ENCODE assay signal across 11 mouse cellular contexts in genomic region chr5:110786081-110786835, GRCm38 (mm10). TPM values are rescaled to one million over a fixed set of nuclear protein-coding genes. Genes with fewer than 3 reads are reported as not detected.
DNase-seq lines count a peak whose midpoint lies in the region; ATAC-seq and TF ChIP-seq lines count a peak whose summit lies in the region.
"Had no signal": no experiment of that assay in that cellular context is flagged by ENCODE, and none has a peak within 500 bp of the region (broad histone marks: within the 10 kb centered on the region; RNA-seq: fewer than 3 reads in every experiment).

No protein-coding gene starts in this region.

- no peak overlapping the region for H3K4me2 ChIP-seq in neural tube, embryonic 12.5 days (replicated peaks)
- H3K4me2 ChIP-seq in neural tube, embryonic 15.5 days: no peak overlapping the region
- no peak overlapping the region for H3K4me2 ChIP-seq in forebrain, embryonic 16.5 days (ENCODE audit: low read length)
- H3K4me2 ChIP-seq: embryonic facial prominence, embryonic 13.5 days; stomach, embryonic 15.5 days had no signal

- H3K36me3 ChIP-seq in heart, adult 2 months (ENCODE audit: control insufficient read depth, insufficient read depth, low read length): no peaks in the 10 kb centered on the region
- H3K36me3 ChIP-seq in neural tube, embryonic 12.5 days: peaks cover 65% of the 10 kb centered on the region
- H3K36me3 ChIP-seq in neural tube, embryonic 15.5 days: peaks cover 58% of the 10 kb centered on the region
- peaks cover 54% of the 10 kb centered on the region for H3K36me3 ChIP-seq in forebrain, embryonic 16.5 days (ENCODE audit: control insufficient read depth, insufficient read depth)

- ATAC-seq in neural tube, embryonic 12.5 days (ENCODE audit: low FRiP score, low read depth): no peak
- ATAC-seq in neural tube, embryonic 15.5 days (ENCODE audit: low FRiP score): no peak
- 0 out of 2 replicates have a peak, but pooled peaks have one; percentile 26 for ATAC-seq in megakaryocyte, adult 5-6 weeks (ENCODE audit: poor library complexity, severe bottlenecking)
- no peak for ATAC-seq in forebrain, embryonic 16.5 days
- ATAC-seq: Patski had no signal

- no peak for TF ChIP-seq EP300 in heart, adult 2 months (IDR thresholded peaks at IDR 0.05; ENCODE audit: insufficient read depth, low read depth, low read length)

- TF ChIP-seq CTCF in heart, adult 2 months (IDR thresholded peaks at IDR 0.05): peak; percentile 62

- H3K9me3 ChIP-seq in neural tube, embryonic 12.5 days: no peaks in the 10 kb centered on the region
- no peaks in the 10 kb centered on the region for H3K9me3 ChIP-seq in neural tube, embryonic 15.5 days (replicated peaks)
- no peaks in the 10 kb centered on the region for H3K9me3 ChIP-seq in forebrain, embryonic 16.5 days (ENCODE audit: control insufficient read depth, low read length)
- H3K9me3 ChIP-seq: embryonic facial prominence, embryonic 13.5 days; stomach, embryonic 15.5 days had no signal

- 55% methylated on average over 11 of the region's 11 CpGs for WGBS in heart, adult 2 months
- WGBS in neural tube, embryonic 12.5 days: 87% methylated on average over 11 of the region's 11 CpGs
- 83% methylated on average over 11 of the region's 11 CpGs for WGBS in neural tube, embryonic 15.5 days
- 82% methylated on average over 11 of the region's 11 CpGs for WGBS in forebrain, embryonic 16.5 days

- no peaks in the 10 kb centered on the region for H3K79me2 ChIP-seq in heart, adult 2 months (replicated peaks; ENCODE audit: control insufficient read depth, insufficient read depth, low read length)

- H3K27me3 ChIP-seq in heart, adult 2 months (ENCODE audit: control insufficient read depth, insufficient read depth, low read length): no peaks in the 10 kb centered on the region
- H3K27me3 ChIP-seq in neural tube, embryonic 12.5 days (replicated peaks): no peaks in the 10 kb centered on the region
- no peaks in the 10 kb centered on the region for H3K27me3 ChIP-seq in neural tube, embryonic 15.5 days (replicated peaks)
- H3K27me3 ChIP-seq in forebrain, embryonic 16.5 days (replicated peaks; ENCODE audit: control insufficient read depth, insufficient read depth, low read length): no peaks in the 10 kb centered on the region
- H3K27me3 ChIP-seq: embryonic facial prominence, embryonic 13.5 days; Patski; stomach, embryonic 15.5 days had no signal

- TF ChIP-seq POLR2A in heart, adult 2 months (IDR thresholded peaks at IDR 0.05; ENCODE audit: insufficient read depth, low read depth, low read length): no peak

- H3K4me1 ChIP-seq in heart, adult 2 months (ENCODE audit: control insufficient read depth, insufficient read depth, low read length): no peaks in the 10 kb centered on the region
- no peaks in the 10 kb centered on the region for H3K4me1 ChIP-seq in neural tube, embryonic 12.5 days
- H3K4me1 ChIP-seq in neural tube, embryonic 15.5 days: peaks cover under 1% of the 10 kb centered on the region; the same call in 1 of the 2 replicates
- no peaks in the 10 kb centered on the region for H3K4me1 ChIP-seq in forebrain, embryonic 16.5 days (replicated peaks; ENCODE audit: control insufficient read depth, insufficient read depth, low read length)
- H3K4me1 ChIP-seq: stomach, embryonic 15.5 days had no signal

- H3K9ac ChIP-seq in heart, adult 2 months (ENCODE audit: low read depth, low read length): no peak overlapping the region
- H3K9ac ChIP-seq in neural tube, embryonic 12.5 days: 0 out of 2 replicates have a peak overlapping the region, but pooled peaks have one; percentile 6
- no peak overlapping the region for H3K9ac ChIP-seq in neural tube, embryonic 15.5 days (replicated peaks)
- H3K9ac ChIP-seq in forebrain, embryonic 16.5 days (replicated peaks; ENCODE audit: low read depth, low read length): no peak overlapping the region
- H3K9ac ChIP-seq: embryonic facial prominence, embryonic 13.5 days; stomach, embryonic 15.5 days had no signal

- H3K4me3 ChIP-seq in heart, adult 2 months: no peak overlapping the region
- no peak overlapping the region for H3K4me3 ChIP-seq in neural tube, embryonic 12.5 days
- no peak overlapping the region for H3K4me3 ChIP-seq in neural tube, embryonic 15.5 days (replicated peaks)
- H3K4me3 ChIP-seq in forebrain, embryonic 16.5 days (replicated peaks; ENCODE audit: low read length): no peak overlapping the region
- H3K4me3 ChIP-seq: embryonic facial prominence, embryonic 13.5 days; stomach, embryonic 15.5 days had no signal

- H3K27ac ChIP-seq in heart, adult 2 months: no peak overlapping the region
- H3K27ac ChIP-seq in neural tube, embryonic 12.5 days: no peak overlapping the region
- H3K27ac ChIP-seq in neural tube, embryonic 15.5 days (replicated peaks): no peak overlapping the region
- no peak overlapping the region for H3K27ac ChIP-seq in forebrain, embryonic 16.5 days (ENCODE audit: low read length)
- H3K27ac ChIP-seq: embryonic facial prominence, embryonic 13.5 days; stomach, embryonic 15.5 days had no signal

- intact Hi-C loops in heart, adult 2 months (cut with DNase I): loop anchor here (5.0 kb wide), 1 partner anchor 481 kb away; no protein-coding TSS in a partner anchor

- peak in 1 of 2 experiments; percentile 26 for DNase-seq in heart, adult 2 months
- DNase-seq in heart, adult 9 months (ENCODE audit: low spot score in 2 of 2): no peak
- peak; percentile 70 for DNase-seq in cerebellum, adult 11-12 months
- DNase-seq in adrenal gland, postnatal 36 days: no peak

RNA-seq across cellular contexts. Expression of gene Pus1, which starts 5.8 kb away (rescaled TPM):
- 10 to 100 TPM; 19.1 to 21.3 TPM for total RNA-seq in heart, adult 2 months (2021)
- polyA plus RNA-seq in heart, adult 2 months (2012; rRNA removed): 15.8 and 16.2 TPM in 2 replicates
- 25.0 and 26.5 TPM in 2 replicates for polyA plus RNA-seq in neural tube, embryonic 12.5 days (2016; fragmentation: Nextera tagmentation; extraction: Ambion mirVana)
- polyA plus RNA-seq in neural tube, embryonic 15.5 days (2015; fragmentation: Nextera tagmentation; extraction: Ambion mirVana): 23.0 and 31.6 TPM in 2 replicates
- 7.0 and 8.2 TPM in 2 replicates for total RNA-seq in megakaryocyte, adult 5-6 weeks (2015)
- 20.4 and 21.6 TPM in 2 replicates for total RNA-seq in megakaryocyte, adult 5-6 weeks (2017)
- 10 to 100 TPM; 55.4 to 55.5 TPM for total RNA-seq in adrenal gland, postnatal 36 days (2021)
- polyA plus RNA-seq in forebrain, embryonic 16.5 days (2015; fragmentation: Nextera tagmentation; extraction: Ambion mirVana): 20.1 and 22.0 TPM in 2 replicates

RNA-seq across cellular contexts. Expression of gene Ep400, which starts 15.7 kb away (rescaled TPM):
- total RNA-seq in heart, adult 2 months (2021): 10 to 100 TPM; 31.4 to 32.6 TPM
- polyA plus RNA-seq in heart, adult 2 months (2012; rRNA removed): 18.4 and 21.0 TPM in 2 replicates
- polyA plus RNA-seq in neural tube, embryonic 12.5 days (2016; fragmentation: Nextera tagmentation; extraction: Ambion mirVana): 53.1 and 57.2 TPM in 2 replicates
- 44.0 and 49.7 TPM in 2 replicates for polyA plus RNA-seq in neural tube, embryonic 15.5 days (2015; fragmentation: Nextera tagmentation; extraction: Ambion mirVana)
- total RNA-seq in megakaryocyte, adult 5-6 weeks (2015): 80.0 and 87.2 TPM in 2 replicates
- 30.1 and 47.3 TPM in 2 replicates for total RNA-seq in megakaryocyte, adult 5-6 weeks (2017)
- total RNA-seq in adrenal gland, postnatal 36 days (2021): 10 to 100 TPM; 77.2 to 90.5 TPM
- polyA plus RNA-seq in forebrain, embryonic 16.5 days (2015; fragmentation: Nextera tagmentation; extraction: Ambion mirVana): 58.9 and 69.1 TPM in 2 replicates

RNA-seq across cellular contexts. Expression of gene Ulk1, which starts 23.6 kb away (rescaled TPM):
- total RNA-seq in heart, adult 2 months (2021): 10 to 100 TPM; 64.8 to 82.1 TPM
- polyA plus RNA-seq in heart, adult 2 months (2012; rRNA removed): 55.9 and 62.6 TPM in 2 replicates
- polyA plus RNA-seq in neural tube, embryonic 12.5 days (2016; fragmentation: Nextera tagmentation; extraction: Ambion mirVana): 36.2 and 37.2 TPM in 2 replicates
- 24.3 and 27.0 TPM in 2 replicates for polyA plus RNA-seq in neural tube, embryonic 15.5 days (2015; fragmentation: Nextera tagmentation; extraction: Ambion mirVana)
- 19.3 and 24.1 TPM in 2 replicates for total RNA-seq in megakaryocyte, adult 5-6 weeks (2015)
- total RNA-seq in megakaryocyte, adult 5-6 weeks (2017): 7.6 and 10.0 TPM in 2 replicates
- 10 to 100 TPM; 42.5 to 47.1 TPM for total RNA-seq in adrenal gland, postnatal 36 days (2021)
- polyA plus RNA-seq in forebrain, embryonic 16.5 days (2015; fragmentation: Nextera tagmentation; extraction: Ambion mirVana): 45.4 and 47.5 TPM in 2 replicates

RNA-seq across cellular contexts. Expression of gene Hscb, which starts 53.3 kb away (rescaled TPM):
- total RNA-seq in heart, adult 2 months (2021): 10 to 100 TPM; 18.5 to 18.7 TPM
- 14.8 and 17.7 TPM in 2 replicates for polyA plus RNA-seq in heart, adult 2 months (2012; rRNA removed)
- polyA plus RNA-seq in neural tube, embryonic 12.5 days (2016; fragmentation: Nextera tagmentation; extraction: Ambion mirVana): 17.0 and 20.4 TPM in 2 replicates
- polyA plus RNA-seq in neural tube, embryonic 15.5 days (2015; fragmentation: Nextera tagmentation; extraction: Ambion mirVana): 10.8 and 15.9 TPM in 2 replicates
- total RNA-seq in megakaryocyte, adult 5-6 weeks (2015): 26.9 and 29.5 TPM in 2 replicates
- 20.3 and 33.5 TPM in 2 replicates for total RNA-seq in megakaryocyte, adult 5-6 weeks (2017)
- 10 to 100 TPM; 12.7 to 20.7 TPM for total RNA-seq in adrenal gland, postnatal 36 days (2021)
- 9.4 and 12.1 TPM in 2 replicates for polyA plus RNA-seq in forebrain, embryonic 16.5 days (2015; fragmentation: Nextera tagmentation; extraction: Ambion mirVana)

RNA-seq across cellular contexts. Expression of gene Chek2, which starts 53.5 kb away (rescaled TPM):
- 1 to 10 TPM; 2.6 to 3.1 TPM for total RNA-seq in heart, adult 2 months (2021)
- 3.4 and 5.5 TPM in 2 replicates for polyA plus RNA-seq in heart, adult 2 months (2012; rRNA removed)
- polyA plus RNA-seq in neural tube, embryonic 12.5 days (2016; fragmentation: Nextera tagmentation; extraction: Ambion mirVana): 18.4 and 20.9 TPM in 2 replicates
- polyA plus RNA-seq in neural tube, embryonic 15.5 days (2015; fragmentation: Nextera tagmentation; extraction: Ambion mirVana): 6.0 and 13.2 TPM in 2 replicates
- total RNA-seq in megakaryocyte, adult 5-6 weeks (2015): 22.7 and 24.7 TPM in 2 replicates
- 22.1 and 24.0 TPM in 2 replicates for total RNA-seq in megakaryocyte, adult 5-6 weeks (2017)
- total RNA-seq in adrenal gland, postnatal 36 days (2021): 1 to 10 TPM; 2.9 to 4.1 TPM
- polyA plus RNA-seq in forebrain, embryonic 16.5 days (2015; fragmentation: Nextera tagmentation; extraction: Ambion mirVana): 13.5 and 13.7 TPM in 2 replicates
